Mouse (Mus musculus): ENCODE measurements at regions not wholly inside any gene's neighbourhood (a gene's known extent, or its start where the extent isn't known, plus 50 kb on each side); places are given as distances from the start of the nearest gene placed in this dataset.

DNA sequence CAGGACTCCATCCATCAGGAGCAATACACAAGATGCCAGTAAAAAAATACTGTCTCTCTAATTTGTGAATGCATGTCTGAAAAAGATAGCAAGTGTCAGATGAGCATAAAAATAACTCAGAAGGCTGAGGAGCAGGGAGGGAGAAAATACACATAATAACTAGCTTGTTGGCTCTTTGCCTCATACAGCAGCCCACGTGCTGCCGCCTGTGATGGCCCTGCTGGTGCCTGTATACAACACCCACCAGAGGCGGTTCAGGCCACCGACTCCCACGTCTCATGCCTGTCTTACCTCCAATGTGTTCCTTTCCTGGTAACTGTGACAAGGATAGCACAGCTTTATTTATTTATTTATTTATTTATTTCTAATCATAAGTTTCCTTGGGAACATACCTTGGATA lies 119.5 kb upstream of the Sgk1 start:
- no peak overlapping the region for H3K27ac ChIP-seq (replicated peaks)
- H3K4me3 ChIP-seq = no peak overlapping the region
- H3K27me3 ChIP-seq (replicated peaks; ENCODE audit: low read depth, poor library complexity, severe bottlenecking) = no peaks in the 10 kb centered on the region
- DNase-seq (ENCODE audit: low spot score) = no peak
- H3K36me3 ChIP-seq (replicated peaks) = no peaks in the 10 kb centered on the region
- 96% methylated on average over 5 of the region's 5 CpGs for WGBS
- H3K4me1 ChIP-seq = no peaks in the 10 kb centered on the region
- no peaks in the 10 kb centered on the region for H3K9me3 ChIP-seq

DNA sequence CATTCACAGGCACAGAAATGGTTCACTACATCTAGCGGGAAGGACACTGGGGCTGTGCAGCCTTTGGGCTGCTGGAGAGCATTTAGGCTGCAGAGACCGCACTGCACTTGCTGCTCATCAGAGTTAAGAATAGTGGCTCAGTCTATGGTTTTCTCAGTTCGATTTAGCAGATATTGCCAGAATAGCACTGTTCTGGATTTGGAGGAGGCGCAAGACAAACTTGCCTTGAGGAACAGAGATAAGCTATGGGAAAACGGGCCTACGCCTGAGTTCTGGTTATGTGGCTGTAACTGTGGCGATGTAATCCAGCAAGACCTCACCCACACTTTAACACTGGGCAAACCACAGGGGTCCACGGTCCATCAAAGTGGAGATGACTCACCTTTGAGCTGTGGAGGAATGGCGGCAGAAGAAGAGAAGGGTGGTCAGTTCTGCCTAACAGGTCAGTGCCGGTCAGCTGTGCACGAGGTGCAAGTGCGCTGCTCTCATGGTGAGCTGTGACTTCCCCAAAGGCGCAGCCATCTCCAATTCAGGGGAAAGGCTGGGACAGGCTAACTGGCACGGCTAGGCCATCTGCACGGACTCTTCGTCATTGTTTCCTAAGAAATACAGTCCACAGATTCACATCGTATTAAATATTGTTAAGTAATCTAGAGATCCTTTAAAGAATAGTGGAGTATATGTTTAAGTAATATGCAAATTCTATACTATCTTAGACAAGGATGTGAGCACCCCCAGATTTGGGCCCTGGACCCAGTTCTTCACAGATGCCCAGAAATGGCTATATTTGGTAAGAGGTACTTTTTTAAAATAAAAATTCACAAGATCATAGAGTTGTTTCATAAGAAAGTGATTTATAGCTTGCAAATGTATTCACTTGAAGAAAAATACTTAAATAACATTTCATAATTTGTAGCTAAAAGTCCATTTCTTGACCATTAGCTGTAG lies 118.7 kb upstream of the Sgk1 start:
- H3K9me3 ChIP-seq = no peaks in the 10 kb centered on the region
- no peak overlapping the region for H3K27ac ChIP-seq (replicated peaks)
- DNase-seq (ENCODE audit: low spot score) = no peak
- no peak overlapping the region for H3K4me3 ChIP-seq
- WGBS = 92% methylated on average over 17 of the region's 17 CpGs
- H3K36me3 ChIP-seq (replicated peaks) = no peaks in the 10 kb centered on the region
- H3K4me1 ChIP-seq = no peaks in the 10 kb centered on the region
- no peaks in the 10 kb centered on the region for H3K27me3 ChIP-seq (replicated peaks; ENCODE audit: low read depth, poor library complexity, severe bottlenecking)

DNA sequence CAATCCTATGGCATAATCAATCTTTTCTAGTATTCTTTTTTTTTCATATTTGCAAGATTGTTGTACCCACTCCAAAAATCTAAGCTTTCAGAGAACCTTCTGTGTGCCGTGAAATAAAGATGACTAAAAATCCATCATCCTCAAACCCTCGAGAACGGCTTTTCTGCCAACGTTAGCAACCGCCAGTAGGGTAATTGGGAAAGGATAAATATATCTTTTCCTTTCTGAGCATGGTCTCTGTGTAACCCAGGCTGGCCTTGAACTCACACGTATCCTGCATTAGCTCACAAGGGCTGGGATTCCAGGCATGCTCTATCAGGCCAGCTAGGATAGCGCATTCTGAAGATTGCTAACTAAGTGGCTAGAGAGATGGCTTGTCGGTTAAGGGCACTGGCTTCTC lies 117.9 kb upstream of the Sgk1 start:
- WGBS = 92% methylated on average over 8 of the region's 8 CpGs
- no peak for DNase-seq (ENCODE audit: low spot score)
- Histone ChIP-seq H3K27me3 (replicated peaks; ENCODE audit: low read depth, poor library complexity, severe bottlenecking) (no peaks in the 10 kb centered on the region), H3K4me1 (no peaks in the 10 kb centered on the region), H3K36me3 (replicated peaks) (no peaks in the 10 kb centered on the region), H3K27ac (replicated peaks) (no peak overlapping the region), H3K9me3 (no peaks in the 10 kb centered on the region), H3K4me3 (no peak overlapping the region)

DNA sequence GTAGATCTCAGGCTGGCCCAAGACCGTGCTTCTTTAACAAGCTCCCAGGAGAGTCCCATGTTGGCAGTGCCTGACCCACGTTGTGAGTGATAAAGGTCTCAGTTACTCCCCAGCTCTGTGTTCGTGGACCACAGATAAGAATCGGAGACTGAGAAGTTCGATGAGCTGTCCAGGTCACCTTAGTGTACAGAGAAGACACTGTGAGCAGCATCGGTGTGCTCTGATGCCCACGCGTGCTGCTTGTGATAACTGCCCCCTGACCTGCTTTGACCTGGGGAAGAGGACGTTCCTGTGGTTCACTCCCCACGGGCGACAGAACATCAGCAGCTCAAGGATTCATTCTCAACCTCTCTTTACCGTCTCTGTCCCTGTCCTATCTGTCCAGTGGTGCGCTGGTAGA lies 117.1 kb upstream of the Sgk1 start:
- Histone ChIP-seq H3K4me1 (no peaks in the 10 kb centered on the region), H3K9me3 (no peaks in the 10 kb centered on the region), H3K4me3 (no peak overlapping the region), H3K27me3 (replicated peaks; ENCODE audit: low read depth, poor library complexity, severe bottlenecking) (no peaks in the 10 kb centered on the region), H3K36me3 (replicated peaks) (no peaks in the 10 kb centered on the region), H3K27ac (replicated peaks) (no peak overlapping the region)
- no peak for DNase-seq (ENCODE audit: low spot score)
- 82% methylated on average over 13 of the region's 13 CpGs for WGBS

DNA sequence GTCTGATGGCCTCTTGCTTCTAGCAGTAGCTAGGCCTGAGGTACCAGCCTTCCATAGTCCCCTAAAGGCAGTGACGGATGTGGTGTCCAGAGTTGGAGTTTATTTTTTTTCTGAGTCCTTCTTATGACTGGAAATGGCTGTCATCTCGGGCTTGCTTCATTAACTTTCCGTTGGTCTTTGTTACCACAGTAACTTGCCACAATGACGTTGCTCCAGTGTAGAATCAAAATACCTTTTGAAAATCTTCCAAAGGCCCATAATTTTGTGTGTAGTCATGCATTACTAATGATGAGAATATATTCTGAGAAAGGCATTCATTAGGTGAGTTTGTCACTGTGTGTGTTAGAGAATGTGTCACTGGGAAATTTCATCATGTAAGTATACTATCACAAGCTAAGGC lies 108.4 kb upstream of the Sgk1 start:
- Histone ChIP-seq H3K4me3 (no peak overlapping the region), H3K4me1 (peaks cover 5% of the 10 kb centered on the region; the same call in 1 of the 2 replicates), H3K27ac (replicated peaks) (no peak overlapping the region), H3K36me3 (replicated peaks) (no peaks in the 10 kb centered on the region), H3K9me3 (no peaks in the 10 kb centered on the region), H3K27me3 (replicated peaks; ENCODE audit: low read depth, poor library complexity, severe bottlenecking) (no peaks in the 10 kb centered on the region)
- DNase-seq (ENCODE audit: low spot score) = no peak
- 82% methylated on average over 4 of the region's 4 CpGs for WGBS

DNA sequence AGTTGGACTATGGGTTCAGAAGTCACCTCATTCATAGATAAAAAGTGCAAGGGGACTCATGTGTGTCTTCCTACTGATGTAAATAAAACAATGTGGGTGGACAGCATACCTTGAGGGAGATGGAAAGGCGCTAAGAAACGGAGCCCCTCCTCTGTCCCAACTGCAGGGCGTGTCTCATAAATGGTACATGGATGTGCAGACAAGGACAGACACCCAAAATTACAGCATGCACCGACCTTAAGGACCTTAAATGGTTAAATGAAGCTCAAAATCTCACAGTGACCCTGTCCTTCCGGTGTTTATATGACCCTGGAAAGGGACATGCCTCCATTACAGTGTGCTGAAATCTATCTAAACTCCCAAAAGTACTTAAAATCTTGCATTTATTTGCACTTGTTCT lies 106.5 kb upstream of the Sgk1 start:
- Histone ChIP-seq H3K27me3 (replicated peaks; ENCODE audit: low read depth, poor library complexity, severe bottlenecking) (no peaks in the 10 kb centered on the region), H3K4me3 (no peak overlapping the region), H3K9me3 (no peaks in the 10 kb centered on the region), H3K36me3 (replicated peaks) (no peaks in the 10 kb centered on the region), H3K4me1 (peaks cover 5% of the 10 kb centered on the region; the same call in 1 of the 2 replicates), H3K27ac (replicated peaks) (no peak overlapping the region)
- DNase-seq (ENCODE audit: low spot score) = no peak
- 84% methylated on average over 5 of the region's 5 CpGs for WGBS

DNA sequence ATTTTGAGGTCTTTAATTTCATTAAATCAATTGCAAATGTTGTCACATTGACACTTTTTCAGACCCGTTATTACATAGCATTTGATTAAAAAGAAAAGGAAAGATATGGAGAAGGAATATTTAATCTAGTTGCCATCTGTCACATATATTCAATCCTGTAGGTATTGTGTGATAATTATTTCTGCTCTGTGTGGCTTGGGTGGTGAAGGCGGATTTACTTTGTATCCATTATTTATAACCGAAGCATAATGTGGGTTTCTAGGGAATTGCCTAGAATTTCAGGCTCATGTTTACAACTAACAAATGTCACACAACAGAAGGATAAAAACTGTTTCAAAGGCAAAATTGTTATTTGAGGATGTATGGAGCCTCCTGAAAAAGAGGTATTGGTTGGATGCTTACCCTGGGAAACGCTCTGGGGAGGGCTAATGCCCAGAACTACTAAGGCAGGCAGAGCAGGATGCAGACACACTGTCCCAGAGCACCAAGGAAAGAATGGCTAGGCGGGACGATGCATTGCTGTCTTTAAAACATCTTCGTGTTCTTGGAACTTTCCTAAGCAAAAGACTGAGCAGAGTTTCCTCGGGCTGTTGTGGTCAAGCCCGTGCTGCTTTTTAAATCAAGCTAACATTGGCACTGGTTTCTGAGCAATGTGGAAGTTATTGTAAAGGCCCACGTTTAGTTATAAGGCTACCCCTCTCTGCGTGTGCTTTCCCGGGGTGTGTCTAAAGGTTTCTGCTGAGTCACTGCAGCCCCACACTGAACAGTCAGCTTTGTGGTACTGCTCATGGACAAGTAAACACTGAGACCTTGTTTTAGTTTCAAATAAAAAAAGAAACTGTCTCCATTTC lies 105.8 kb upstream of the Sgk1 start:
- H3K9me3 ChIP-seq = no peaks in the 10 kb centered on the region
- 77% methylated on average over 12 of the region's 12 CpGs for WGBS
- H3K27ac ChIP-seq (replicated peaks) = no peak overlapping the region
- H3K36me3 ChIP-seq (replicated peaks) = no peaks in the 10 kb centered on the region
- H3K4me1 ChIP-seq = peaks cover 5% of the 10 kb centered on the region; the same call in 1 of the 2 replicates
- DNase-seq (ENCODE audit: low spot score) = no peak
- no peak overlapping the region for H3K4me3 ChIP-seq
- no peaks in the 10 kb centered on the region for H3K27me3 ChIP-seq (replicated peaks; ENCODE audit: low read depth, poor library complexity, severe bottlenecking)

DNA sequence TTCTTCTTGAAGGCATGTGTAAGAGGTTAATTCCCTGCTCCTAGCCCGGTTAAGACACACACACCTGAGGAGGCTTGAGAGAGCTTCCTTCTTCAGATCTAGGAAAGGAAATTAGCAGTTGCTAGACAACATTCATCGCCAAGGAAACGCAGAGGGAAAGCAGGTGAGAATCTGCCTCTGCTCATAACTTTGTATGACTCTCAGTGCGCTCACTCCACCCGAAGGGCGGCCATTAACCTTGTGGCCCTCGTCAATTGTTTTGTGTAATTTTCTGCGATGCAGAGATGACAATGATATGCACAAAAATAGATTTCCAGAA lies 105.3 kb upstream of the Sgk1 start:
- Histone ChIP-seq H3K36me3 (replicated peaks) (no peaks in the 10 kb centered on the region), H3K9me3 (no peaks in the 10 kb centered on the region), H3K27me3 (replicated peaks; ENCODE audit: low read depth, poor library complexity, severe bottlenecking) (no peaks in the 10 kb centered on the region), H3K4me1 (peaks cover 5% of the 10 kb centered on the region; the same call in 1 of the 2 replicates), H3K4me3 (no peak overlapping the region), H3K27ac (replicated peaks) (no peak overlapping the region)
- 81% methylated on average over 8 of the region's 8 CpGs for WGBS
- DNase-seq (ENCODE audit: low spot score) = no peak

DNA sequence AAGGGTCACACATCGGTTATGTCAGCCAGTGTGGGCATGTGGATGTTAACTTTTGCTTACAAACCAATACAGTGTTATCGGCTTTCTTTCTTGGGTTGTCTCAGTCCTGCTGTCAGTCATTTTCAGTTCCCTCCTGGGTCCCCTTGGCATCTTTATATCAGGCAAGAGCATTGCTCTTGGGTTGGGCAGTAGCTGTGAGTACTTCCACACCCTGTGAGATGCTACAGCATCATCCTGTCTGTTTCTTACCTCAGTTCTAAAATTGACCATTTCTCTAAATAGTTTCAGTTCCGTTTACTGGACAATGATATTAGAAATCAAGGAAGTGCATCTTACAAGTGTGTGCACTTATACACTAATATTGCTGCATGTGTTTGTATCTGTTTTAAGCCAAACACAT lies 104.9 kb upstream of the Sgk1 start:
- DNase-seq (ENCODE audit: low spot score) = no peak
- no peak overlapping the region for H3K27ac ChIP-seq (replicated peaks)
- H3K4me1 ChIP-seq = peaks cover 5% of the 10 kb centered on the region; the same call in 1 of the 2 replicates
- no peaks in the 10 kb centered on the region for H3K27me3 ChIP-seq (replicated peaks; ENCODE audit: low read depth, poor library complexity, severe bottlenecking)
- H3K4me3 ChIP-seq = no peak overlapping the region
- 90% methylated on average over 3 of the region's 3 CpGs for WGBS
- no peaks in the 10 kb centered on the region for H3K9me3 ChIP-seq
- H3K36me3 ChIP-seq (replicated peaks) = no peaks in the 10 kb centered on the region

DNA sequence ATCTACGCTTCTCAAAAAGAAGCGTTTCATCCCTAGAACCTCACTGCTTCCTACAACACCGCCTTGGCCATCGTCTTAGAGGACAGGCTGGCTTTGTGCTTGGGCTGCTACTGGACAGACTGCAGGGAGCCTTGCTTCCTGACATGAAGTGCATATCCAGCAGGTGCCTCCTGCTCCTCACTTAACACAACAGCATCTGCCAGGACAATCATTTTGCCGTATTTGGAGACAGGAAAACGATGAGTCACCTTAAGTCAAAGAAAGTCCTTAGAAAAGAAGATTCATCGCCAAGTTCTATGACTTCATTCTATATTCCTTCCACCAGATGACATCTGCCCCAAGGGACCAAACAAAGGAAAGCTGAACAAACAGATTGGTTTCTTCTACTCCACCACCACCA lies 98.5 kb upstream of the Sgk1 start:
- no peaks in the 10 kb centered on the region; the same call in 1 of the 2 replicates for H3K4me1 ChIP-seq
- H3K4me3 ChIP-seq = no peak overlapping the region
- no peak for DNase-seq (ENCODE audit: low spot score)
- H3K27ac ChIP-seq (replicated peaks) = no peak overlapping the region
- no peaks in the 10 kb centered on the region for H3K27me3 ChIP-seq (replicated peaks; ENCODE audit: low read depth, poor library complexity, severe bottlenecking)
- H3K36me3 ChIP-seq (replicated peaks) = no peaks in the 10 kb centered on the region
- 90% methylated on average over 7 of the region's 7 CpGs for WGBS
- H3K9me3 ChIP-seq = no peaks in the 10 kb centered on the region

DNA sequence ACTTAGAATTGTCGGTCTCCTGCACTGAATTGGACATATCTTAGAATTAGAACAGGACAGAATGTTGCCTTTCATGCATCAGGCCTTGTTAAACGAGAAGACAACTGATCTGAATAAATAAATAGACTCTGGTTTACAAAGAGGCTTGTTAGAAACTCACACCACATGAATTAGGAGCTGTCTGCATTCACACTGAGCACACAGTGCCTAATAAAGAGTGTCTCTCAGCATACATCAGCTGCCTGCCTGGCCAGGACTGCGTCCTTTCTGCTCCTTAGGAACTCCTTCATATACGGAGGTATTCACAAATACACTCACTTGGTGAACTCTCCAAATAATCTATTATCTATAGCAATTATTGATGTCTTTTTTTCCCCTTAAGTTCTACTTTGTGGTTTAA lies 96.9 kb upstream of the Sgk1 start:
- Histone ChIP-seq H3K4me3 (no peak overlapping the region), H3K36me3 (replicated peaks) (no peaks in the 10 kb centered on the region), H3K4me1 (peaks cover 6% of the 10 kb centered on the region; the same call in 1 of the 2 replicates), H3K27ac (replicated peaks) (no peak overlapping the region), H3K9me3 (no peaks in the 10 kb centered on the region), H3K27me3 (replicated peaks; ENCODE audit: low read depth, poor library complexity, severe bottlenecking) (no peaks in the 10 kb centered on the region)
- 68% methylated on average over 4 of the region's 4 CpGs for WGBS
- no peak for DNase-seq (ENCODE audit: low spot score)

DNA sequence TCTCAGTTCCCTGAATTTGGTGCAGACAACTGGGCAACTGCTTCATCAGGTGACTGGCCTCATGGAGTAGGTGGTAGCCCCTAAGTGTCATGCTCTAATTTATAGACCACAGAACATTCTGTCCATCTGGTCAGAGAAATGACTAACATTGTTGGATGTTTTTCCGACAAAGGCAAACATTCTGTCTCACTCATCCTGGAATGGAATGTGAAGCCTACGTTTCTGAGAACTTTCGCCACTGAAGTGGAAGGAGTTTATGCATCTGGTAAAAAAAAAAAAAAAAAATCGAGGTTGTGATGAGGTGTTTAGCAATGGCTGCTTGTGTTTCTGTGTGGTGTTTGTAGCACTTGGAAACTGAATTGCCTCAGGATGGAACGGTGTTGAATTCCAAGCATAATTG lies 96.2 kb upstream of the Sgk1 start:
- H3K9me3 ChIP-seq = no peaks in the 10 kb centered on the region
- H3K4me1 ChIP-seq = peaks cover 10% of the 10 kb centered on the region; the same call in 1 of the 2 replicates
- no peak overlapping the region for H3K27ac ChIP-seq (replicated peaks)
- WGBS = 78% methylated on average over 5 of the region's 5 CpGs
- H3K27me3 ChIP-seq (replicated peaks; ENCODE audit: low read depth, poor library complexity, severe bottlenecking) = no peaks in the 10 kb centered on the region
- no peak overlapping the region for H3K4me3 ChIP-seq
- no peaks in the 10 kb centered on the region for H3K36me3 ChIP-seq (replicated peaks)
- no peak for DNase-seq (ENCODE audit: low spot score)

All from embryonic facial prominence, embryonic 10.5 days (tissue).